Mouse (Mus musculus) MEL (cell line): ENCODE results near the gene Ccdc96.

Experiments used
- CTCF ChIP-seq, 3 experiments: IDR thresholded peaks in 2 of 3; conservative IDR thresholded peaks in 1 of 3; 2 replicates each; pipeline ENCODE4 v1.5.1; 2011 to 2012; ENCODE audit warnings: low read length in 3 of 3, low read depth in 2 of 3, mild to moderate bottlenecking in 2 of 3, improper control_type of control experiment in 1 of 3, inconsistent platforms in 1 of 3, mixed read lengths in 1 of 3, moderate library complexity in 1 of 3; ENCODE audit not compliant: control insufficient read depth in 1 of 3, insufficient read depth in 1 of 3, poor library complexity in 1 of 3, severe bottlenecking in 1 of 3
- EP300 ChIP-seq, 2 experiments: IDR thresholded peaks; 2 replicates each; pipeline ENCODE4 v1.6.1; 2011; ENCODE audit warnings: improper control_type of control experiment in 2 of 2, low read length in 2 of 2, low read depth in 1 of 2, mild to moderate bottlenecking in 1 of 2
- ETS1 ChIP-seq: IDR thresholded peaks from 2 replicates; pipeline ENCODE4 v1.6.1; 2012; ENCODE audit warnings: low read depth, mild to moderate bottlenecking, inconsistent platforms, low read length, improper control_type of control experiment, moderate library complexity
- GATA1 ChIP-seq: IDR thresholded peaks from 2 replicates; pipeline ENCODE4 v1.6.1; 2011; ENCODE audit warnings: low read depth, low read length, improper control_type of control experiment
- MXI1 ChIP-seq: IDR thresholded peaks from 2 replicates; pipeline ENCODE4 v1.6.1; 2011; ENCODE audit warnings: mild to moderate bottlenecking, low read depth, low read length, improper control_type of control experiment
- MYC ChIP-seq: IDR thresholded peaks from 2 replicates; pipeline ENCODE4 v1.6.1; 2011; ENCODE audit warnings: low read depth, mild to moderate bottlenecking, low read length, improper control_type of control experiment, moderate library complexity
- NRF1 ChIP-seq: IDR thresholded peaks from 2 replicates; pipeline ENCODE4 v1.6.1; 2014; ENCODE audit warnings: low read depth, mild to moderate bottlenecking, inconsistent platforms, low read length, improper control_type of control experiment, moderate library complexity; ENCODE audit not compliant: poor library complexity, insufficient read depth, severe bottlenecking
- POLR2A ChIP-seq, 2 experiments: IDR thresholded peaks; 2 replicates each; pipeline ENCODE4 v1.6.1; 2011 to 2012; ENCODE audit warnings: low read length in 2 of 2, mild to moderate bottlenecking in 2 of 2, control low read depth in 1 of 2, improper control_type of control experiment in 1 of 2, low read depth in 1 of 2, moderate library complexity in 1 of 2; ENCODE audit not compliant: control insufficient read depth in 1 of 2, insufficient read depth in 1 of 2, poor library complexity in 1 of 2
- TAL1 ChIP-seq: IDR thresholded peaks from 2 replicates; pipeline ENCODE4 v1.6.1; 2012; ENCODE audit warnings: mild to moderate bottlenecking, inconsistent platforms, low read length, moderate library complexity, mixed read lengths
- TBP ChIP-seq: IDR thresholded peaks from 2 replicates; pipeline ENCODE4 v1.8.0; 2011; ENCODE audit warnings: low read depth, low read length, improper control_type of control experiment
- ZMIZ1 ChIP-seq: IDR thresholded peaks from 2 replicates; pipeline ENCODE4 v1.6.1; 2012; ENCODE audit warnings: low read depth, mild to moderate bottlenecking, inconsistent platforms, low read length, improper control_type of control experiment, moderate library complexity

- TF ChIP-seq MYC: no peak
- no peak for TF ChIP-seq MXI1
- no peak for TF ChIP-seq CTCF (IDR thresholded peaks at IDR 0.05 in 2 of 3, conservative IDR thresholded peaks at IDR 0.05 in 1 of 3; ENCODE audit: control insufficient read depth in 1 of 3, insufficient read depth in 1 of 3, low read depth in 2 of 3, low read length in 3 of 3, poor library complexity in 1 of 3, severe bottlenecking in 1 of 3)
- TF ChIP-seq NRF1: no peak
- TF ChIP-seq ETS1: no peak
- no peak for TF ChIP-seq TBP
- TF ChIP-seq GATA1: no peak
- no peak for TF ChIP-seq POLR2A (IDR thresholded peaks at IDR 0.05; ENCODE audit: control insufficient read depth in 1 of 2, insufficient read depth in 1 of 2, low read depth in 1 of 2, low read length in 2 of 2, poor library complexity in 1 of 2)
- TF ChIP-seq TAL1: no peak
- TF ChIP-seq ZMIZ1: no peak
- no peak for TF ChIP-seq EP300 (IDR thresholded peaks at IDR 0.05; ENCODE audit: low read depth in 1 of 2, low read length in 2 of 2)
Measured at GRCm38 (mm10) chr5:36479735-36480134, 4.7 kb upstream of the Ccdc96 start.
